In genomic region chr11:117263096-117263808, GRCm38 (mm10) we compare ENCODE assay signal across 10 mouse cellular contexts.
DNase-seq lines count a peak whose midpoint lies in the region; ATAC-seq and TF ChIP-seq lines count a peak whose summit lies in the region.
"Had no signal": no experiment of that assay in that cellular context is flagged by ENCODE, and none has a peak within 500 bp of the region (broad histone marks: within the 10 kb centered on the region; RNA-seq: fewer than 3 reads in every experiment).

No protein-coding gene starts in this region.

- no peak for ATAC-seq in heart, postnatal 0 days (ENCODE audit: insufficient read depth, low read depth)
- ATAC-seq in limb, embryonic 15.5 days (ENCODE audit: insufficient number of reproducible peaks, low FRiP score, low TSS enrichment, low read depth) = no peak
- ATAC-seq in intestine, embryonic 16.5 days = no peak
- no peak for ATAC-seq in midbrain, embryonic 15.5 days (replicated peaks)

- WGBS in heart, postnatal 0 days = 52% methylated on average over 9 of the region's 9 CpGs
- WGBS in limb, embryonic 15.5 days = 51% methylated on average over 9 of the region's 9 CpGs
- WGBS in intestine, embryonic 16.5 days = 49% methylated on average over 9 of the region's 9 CpGs
- WGBS in midbrain, embryonic 15.5 days = 58% methylated on average over 9 of the region's 9 CpGs

- no peak for DNase-seq in layer of hippocampus, adult 2 months (ENCODE audit: low spot score in 2 of 2)
- no peak for DNase-seq in layer of hippocampus, adult 9-11 months
- peak; percentile 71 for DNase-seq in embryo, embryonic 10 days (ENCODE audit: low spot score)
- no peak for DNase-seq in heart, postnatal 0 days (ENCODE audit: low spot score)
- no peak for DNase-seq in gastrocnemius, postnatal 36 days
- DNase-seq: cerebellum, adult 9-10 months had no signal

- 0 out of 2 replicates have a peak overlapping the region, but pooled peaks have one; percentile 85 for H3K27ac ChIP-seq in layer of hippocampus, adult 2 months
- H3K27ac ChIP-seq in heart, postnatal 0 days (ENCODE audit: low read depth) = peak overlapping the region; percentile 87
- H3K27ac ChIP-seq in limb, embryonic 15.5 days = 0 out of 2 replicates have a peak overlapping the region, but pooled peaks have one; percentile 30
- no peak overlapping the region for H3K27ac ChIP-seq in intestine, embryonic 16.5 days (ENCODE audit: low read length)
- H3K27ac ChIP-seq in midbrain, embryonic 15.5 days = no peak overlapping the region
- H3K27ac ChIP-seq: hindbrain, embryonic 15.5 days had no signal

- TF ChIP-seq EP300 in heart, postnatal 0 days (IDR thresholded peaks at IDR 0.05; ENCODE audit: low read depth) = peak; percentile 73; the same call in 1 of the 2 replicates

- no peaks in the 10 kb centered on the region for H3K36me3 ChIP-seq in heart, postnatal 0 days (replicated peaks; ENCODE audit: control insufficient read depth, insufficient read depth, low read length)
- H3K36me3 ChIP-seq in limb, embryonic 15.5 days = no peaks in the 10 kb centered on the region
- H3K36me3 ChIP-seq in intestine, embryonic 16.5 days (ENCODE audit: control insufficient read depth, insufficient read depth, low read length) = no peaks in the 10 kb centered on the region
- H3K36me3 ChIP-seq in midbrain, embryonic 15.5 days (replicated peaks) = no peaks in the 10 kb centered on the region
- H3K36me3 ChIP-seq: hindbrain, embryonic 15.5 days had no signal

- H3K4me3 ChIP-seq in layer of hippocampus, adult 2 months = no peak overlapping the region
- H3K4me3 ChIP-seq in heart, postnatal 0 days (ENCODE audit: low read depth, low read length) = no peak overlapping the region
- no peak overlapping the region for H3K4me3 ChIP-seq in limb, embryonic 15.5 days
- no peak overlapping the region for H3K4me3 ChIP-seq in intestine, embryonic 16.5 days (ENCODE audit: low read length)
- no peak overlapping the region for H3K4me3 ChIP-seq in midbrain, embryonic 15.5 days
- H3K4me3 ChIP-seq: hindbrain, embryonic 15.5 days had no signal

- peaks cover 37% of the 10 kb centered on the region for H3K27me3 ChIP-seq in heart, postnatal 0 days (ENCODE audit: control insufficient read depth, insufficient read depth, low read length)
- no peaks in the 10 kb centered on the region for H3K27me3 ChIP-seq in limb, embryonic 15.5 days
- no peaks in the 10 kb centered on the region for H3K27me3 ChIP-seq in intestine, embryonic 16.5 days (replicated peaks; ENCODE audit: control insufficient read depth, insufficient read depth, low read length)
- no peaks in the 10 kb centered on the region; the same call in 1 of the 2 replicates for H3K27me3 ChIP-seq in midbrain, embryonic 15.5 days (replicated peaks)

- no peaks in the 10 kb centered on the region for H3K9me3 ChIP-seq in heart, postnatal 0 days (replicated peaks; ENCODE audit: control insufficient read depth, low read length)
- H3K9me3 ChIP-seq in limb, embryonic 15.5 days = no peaks in the 10 kb centered on the region
- H3K9me3 ChIP-seq in intestine, embryonic 16.5 days (ENCODE audit: control insufficient read depth, low read length) = no peaks in the 10 kb centered on the region
- no peaks in the 10 kb centered on the region for H3K9me3 ChIP-seq in midbrain, embryonic 15.5 days
- H3K9me3 ChIP-seq: hindbrain, embryonic 15.5 days had no signal

- H3K4me2 ChIP-seq in heart, postnatal 0 days (ENCODE audit: low read depth, low read length) = no peak overlapping the region
- no peak overlapping the region for H3K4me2 ChIP-seq in limb, embryonic 15.5 days
- H3K4me2 ChIP-seq in intestine, embryonic 16.5 days (ENCODE audit: low read depth, low read length) = no peak overlapping the region
- H3K4me2 ChIP-seq in midbrain, embryonic 15.5 days = no peak overlapping the region
- H3K4me2 ChIP-seq: hindbrain, embryonic 15.5 days had no signal

- H3K9ac ChIP-seq in heart, postnatal 0 days (replicated peaks; ENCODE audit: low read depth, low read length) = no peak overlapping the region
- H3K9ac ChIP-seq in limb, embryonic 15.5 days = no peak overlapping the region
- no peak overlapping the region for H3K9ac ChIP-seq in intestine, embryonic 16.5 days (ENCODE audit: low read depth, low read length)
- H3K9ac ChIP-seq in midbrain, embryonic 15.5 days = no peak overlapping the region
- H3K9ac ChIP-seq: hindbrain, embryonic 15.5 days had no signal

- H3K4me1 ChIP-seq in heart, postnatal 0 days (ENCODE audit: control insufficient read depth, insufficient read depth) = peaks cover 16% of the 10 kb centered on the region
- H3K4me1 ChIP-seq in limb, embryonic 15.5 days = peaks cover 59% of the 10 kb centered on the region
- H3K4me1 ChIP-seq in intestine, embryonic 16.5 days (ENCODE audit: control insufficient read depth, insufficient read depth, low read length) = peaks cover 40% of the 10 kb centered on the region
- H3K4me1 ChIP-seq in midbrain, embryonic 15.5 days = peaks cover 31% of the 10 kb centered on the region

- no peak for TF ChIP-seq CTCF in layer of hippocampus, adult 2 months (conservative IDR thresholded peaks at IDR 0.05)
- TF ChIP-seq CTCF in heart, postnatal 0 days (IDR thresholded peaks at IDR 0.05; ENCODE audit: low read depth) = no peak

- intact Hi-C loops in gastrocnemius, postnatal 36 days (cut with DNase I) = no loop called here

Comparison
In these comparisons a context has a peak if more than half of its experiments do, and no peak if none do; other contexts are left out.
1. H3K27ac ChIP-seq: peak in layer of hippocampus, adult 2 months (single experiment), heart, postnatal 0 days (single experiment) and limb, embryonic 15.5 days (single experiment); none in intestine, embryonic 16.5 days (single experiment) and midbrain, embryonic 15.5 days (single experiment).